Mouse (Mus musculus) ZHBTc4 (cell line): ENCODE results near the gene Acsl5.

ENCODE experiments used
- DNase-seq: peaks from one replicate; pipeline ENCODE4 v3.0.0-alpha.2; 2011; ENCODE audit warnings: low read depth, low spot score

Acsl5 gene

DNA sequence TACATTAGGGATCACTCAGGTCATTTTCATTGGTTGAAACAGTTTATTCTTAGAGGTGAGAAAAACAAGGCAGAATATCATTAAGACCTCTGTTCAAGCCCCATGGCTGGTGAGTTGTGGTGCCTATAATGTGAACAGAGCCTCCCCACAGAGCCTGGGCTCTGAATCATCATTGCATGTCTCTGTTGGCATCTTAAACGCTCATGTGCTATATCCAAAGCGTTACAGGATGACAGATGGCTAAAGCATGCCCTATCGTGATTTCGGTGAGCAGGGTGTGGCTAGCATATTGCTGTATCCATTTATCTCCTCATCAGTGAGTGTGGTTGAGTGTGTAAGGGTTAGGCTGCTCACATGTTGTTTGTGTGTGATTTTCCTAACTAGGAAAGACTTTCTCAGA lies 75.8 kb downstream of the Acsl5 start:
- DNase-seq: no peak

DNA sequence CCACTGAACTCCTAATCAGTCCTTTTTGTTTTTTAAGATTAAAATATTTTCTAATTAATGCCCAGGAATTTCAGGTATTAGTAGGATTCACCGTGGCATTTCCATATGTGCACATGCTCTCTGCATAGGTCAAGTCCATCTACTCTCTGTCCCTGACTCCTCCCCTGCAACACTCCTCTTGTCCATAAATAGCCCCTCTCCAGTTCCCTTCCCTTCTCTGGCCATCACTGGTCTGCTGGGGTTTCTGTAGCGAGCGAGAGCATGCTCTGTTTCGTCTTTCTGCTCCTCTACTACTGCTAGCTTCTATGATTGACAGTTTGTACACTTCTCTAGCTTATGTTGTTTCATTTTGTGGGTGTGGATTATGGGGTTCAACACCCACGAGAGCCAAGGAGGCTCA lies 80.0 kb downstream of the Acsl5 start:
- DNase-seq: no peak

GRCm38 (mm10) chr19:55332641-55333268 lies 81.0 kb downstream of the Acsl5 start:
- peak; percentile 84 for DNase-seq

GRCm38 (mm10) chr19:55335881-55336280 lies 84.1 kb downstream of the Acsl5 start:
- no peak for DNase-seq

DNA sequence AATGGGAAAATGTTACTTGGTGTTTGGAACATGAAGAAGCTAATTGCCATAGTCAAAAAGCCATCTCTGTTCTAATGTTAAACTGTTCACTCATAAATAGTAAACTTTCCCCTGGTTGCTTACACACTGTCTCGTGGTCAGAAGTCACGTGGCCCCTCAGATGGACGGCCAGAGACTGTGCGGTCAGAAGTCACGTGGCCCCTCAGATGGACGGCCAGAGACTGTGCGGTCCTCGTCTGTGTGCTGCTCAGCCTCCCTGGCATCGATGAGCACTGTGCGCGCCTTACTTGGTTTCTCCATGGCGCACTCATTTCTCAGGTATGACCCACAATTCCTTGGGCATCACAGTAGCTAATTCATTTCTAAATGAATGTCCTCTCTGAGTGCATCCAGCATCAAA lies 84.7 kb downstream of the Acsl5 start:
- no peak for DNase-seq

- DNase-seq: no peak
Observed at GRCm38 (mm10) chr19:55337066-55337465, 85.3 kb downstream of the Acsl5 start.

GRCm38 (mm10) chr19:55337664-55338063 lies 85.9 kb downstream of the Acsl5 start:
- no peak for DNase-seq

- DNase-seq: no peak
Observed at GRCm38 (mm10) chr19:55340521-55340920, 88.8 kb downstream of the Acsl5 start.

DNA sequence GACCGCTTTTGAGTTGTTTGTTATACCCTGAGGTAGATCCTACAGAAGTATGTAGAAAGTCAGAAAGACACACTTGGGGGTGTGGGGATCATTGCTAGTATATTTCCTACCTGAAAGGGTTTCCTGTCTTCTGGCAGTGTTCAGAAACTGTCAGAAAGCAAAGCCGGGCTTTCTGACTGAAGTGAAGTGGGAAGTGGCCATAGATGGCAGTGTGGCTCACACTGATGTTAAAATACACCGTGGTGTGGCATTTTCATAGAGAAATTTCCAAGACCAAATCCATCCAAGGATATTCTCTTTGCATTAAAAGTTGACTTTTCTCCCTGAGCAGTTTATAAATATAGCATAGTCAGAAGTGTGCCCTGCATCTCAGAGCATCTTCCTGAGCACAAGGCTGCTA lies 89.6 kb downstream of the Acsl5 start:
- DNase-seq: no peak

GRCm38 (mm10) chr19:55342423-55342822 lies 90.7 kb downstream of the Acsl5 start:
- no peak for DNase-seq

DNA sequence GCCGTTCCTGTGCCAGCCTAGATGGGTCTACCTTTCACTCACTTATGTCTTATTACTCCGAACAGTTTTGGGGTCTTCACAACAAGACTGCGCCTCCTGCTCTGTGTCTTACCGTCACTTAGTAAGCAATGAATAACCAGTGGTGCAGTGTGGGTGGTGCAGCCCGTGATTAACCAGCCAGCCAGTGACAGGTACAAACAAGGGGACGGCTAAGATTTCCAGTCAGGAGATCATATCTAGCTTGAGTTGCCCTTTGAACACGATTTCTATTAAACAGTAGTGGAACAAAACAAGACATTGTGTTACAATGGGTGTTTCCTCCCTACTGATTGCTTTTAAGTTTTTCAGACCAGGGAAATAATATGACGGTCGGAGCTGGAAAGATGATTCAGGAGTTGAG lies 91.5 kb downstream of the Acsl5 start:
- DNase-seq: no peak
